Mouse (Mus musculus): ENCODE measurements around the gene Cdyl2.

GRCm38 (mm10) chr8:116635972-116636371, 96.8 kb downstream of the Cdyl2 start:
- no peak for TF ChIP-seq POLR2AphosphoS5 (IDR thresholded peaks at IDR 0.05; ENCODE audit: insufficient replicate concordance, low read depth, low read length)
- TF ChIP-seq CTCF (IDR thresholded peaks at IDR 0.05; ENCODE audit: low read depth, low read length): no peak
